Comparison of ENCODE assay signal across 17 mouse cellular contexts in genomic region chr2:169641547-169641946, GRCm38 (mm10). TPM values are rescaled to one million over a fixed set of nuclear protein-coding genes. Genes with fewer than 3 reads are reported as not detected.
DNase-seq lines count a peak whose midpoint lies in the region; ATAC-seq and TF ChIP-seq lines count a peak whose summit lies in the region.
"Had no signal": no experiment of that assay in that cellular context is flagged by ENCODE, and none has a peak within 500 bp of the region (broad histone marks: within the 10 kb centered on the region; RNA-seq: fewer than 3 reads in every experiment).

No protein-coding gene starts in this region.

- H3K9me3 ChIP-seq in forebrain, embryonic 16.5 days (ENCODE audit: control insufficient read depth, low read length), result no peaks in the 10 kb centered on the region
- H3K9me3 ChIP-seq in forebrain, embryonic 11.5 days (ENCODE audit: control insufficient read depth, low read length), result no peaks in the 10 kb centered on the region
- H3K9me3 ChIP-seq in embryonic facial prominence, embryonic 14.5 days (ENCODE audit: control insufficient read depth, low read length), result no peaks in the 10 kb centered on the region
- H3K9me3 ChIP-seq in midbrain, embryonic 15.5 days, result no peaks in the 10 kb centered on the region
- H3K9me3 ChIP-seq: forebrain, embryonic 13.5 days had no signal

- intact Hi-C loops in left cerebral cortex, adult 2 months (cut with DNase I), result no loop called here

- H3K36me3 ChIP-seq in forebrain, embryonic 16.5 days (ENCODE audit: control insufficient read depth, insufficient read depth), result no peaks in the 10 kb centered on the region
- no peaks in the 10 kb centered on the region for H3K36me3 ChIP-seq in forebrain, embryonic 11.5 days (ENCODE audit: control insufficient read depth, insufficient read depth, low read length)
- H3K36me3 ChIP-seq in embryonic facial prominence, embryonic 14.5 days (ENCODE audit: control insufficient read depth, insufficient read depth, low read length), result no peaks in the 10 kb centered on the region
- H3K36me3 ChIP-seq in midbrain, embryonic 15.5 days (replicated peaks), result no peaks in the 10 kb centered on the region
- H3K36me3 ChIP-seq: G1E had no signal

- no peak overlapping the region for H3K27ac ChIP-seq in forebrain, embryonic 16.5 days (ENCODE audit: low read length)
- H3K27ac ChIP-seq in forebrain, embryonic 11.5 days (ENCODE audit: low read depth, low read length), result no peak overlapping the region
- H3K27ac ChIP-seq in left cerebral cortex, adult 2 months, result peak overlapping the region; percentile 4; the same call in 1 of the 2 replicates
- peak overlapping the region; percentile 46 for H3K27ac ChIP-seq in embryonic facial prominence, embryonic 14.5 days (replicated peaks; ENCODE audit: low read depth, low read length)
- H3K27ac ChIP-seq in midbrain, embryonic 15.5 days, result no peak overlapping the region
- H3K27ac ChIP-seq: forebrain, embryonic 13.5 days; macrophage had no signal

- WGBS in forebrain, embryonic 16.5 days, result 41% methylated on average over 14 of the region's 14 CpGs
- 76% methylated on average over 14 of the region's 14 CpGs for WGBS in forebrain, embryonic 11.5 days
- 42% methylated on average over 14 of the region's 14 CpGs for WGBS in embryonic facial prominence, embryonic 14.5 days
- 54% methylated on average over 14 of the region's 14 CpGs for WGBS in midbrain, embryonic 15.5 days

- ATAC-seq in forebrain, embryonic 16.5 days, result no peak
- no peak for ATAC-seq in forebrain, embryonic 11.5 days (replicated peaks; ENCODE audit: low FRiP score)
- ATAC-seq in embryonic facial prominence, embryonic 14.5 days (ENCODE audit: low read depth), result no peak
- no peak for ATAC-seq in midbrain, embryonic 15.5 days (replicated peaks)
- ATAC-seq: forebrain, embryonic 13.5 days had no signal

- H3K4me2 ChIP-seq in forebrain, embryonic 16.5 days (ENCODE audit: low read length), result peak overlapping the region; percentile 20; the same call in 1 of the 2 replicates
- no peak overlapping the region for H3K4me2 ChIP-seq in forebrain, embryonic 11.5 days (ENCODE audit: low read depth, low read length, severe bottlenecking)
- peak overlapping the region; percentile 49 for H3K4me2 ChIP-seq in embryonic facial prominence, embryonic 14.5 days (ENCODE audit: low read depth, low read length)
- H3K4me2 ChIP-seq in midbrain, embryonic 15.5 days, result peak overlapping the region; percentile 11; the same call in 1 of the 2 replicates
- H3K4me2 ChIP-seq: forebrain, embryonic 13.5 days had no signal

- no peak for DNase-seq in forebrain, embryonic 11.5 days (ENCODE audit: low spot score)
- DNase-seq in left cerebral cortex, adult 2 months (ENCODE audit: extremely low spot score in 1 of 2, low spot score in 2 of 2), result no peak
- no peak for DNase-seq in left cerebral cortex, adult 11 months (ENCODE audit: low spot score)
- peak; percentile 31 for DNase-seq in embryonic facial prominence, embryonic 14.5 days (ENCODE audit: low spot score)
- DNase-seq in embryo, embryonic 10.5 days (ENCODE audit: low spot score), result no peak
- no peak for DNase-seq in urinary bladder, adult 18-20 months (ENCODE audit: low spot score in 2 of 2)
- DNase-seq: adrenal gland, adult 2 months; left cerebral cortex, postnatal 4 days had no signal

- no peak for TF ChIP-seq CTCF in left cerebral cortex, adult 2 months (IDR thresholded peaks at IDR 0.05)

- no peak overlapping the region for H3K9ac ChIP-seq in forebrain, embryonic 16.5 days (replicated peaks; ENCODE audit: low read depth, low read length)
- H3K9ac ChIP-seq in forebrain, embryonic 11.5 days (ENCODE audit: low read length), result no peak overlapping the region
- 0 out of 2 replicates have a peak overlapping the region, but pooled peaks have one; percentile 30 for H3K9ac ChIP-seq in embryonic facial prominence, embryonic 14.5 days (ENCODE audit: low read depth, low read length)
- no peak overlapping the region for H3K9ac ChIP-seq in midbrain, embryonic 15.5 days
- H3K9ac ChIP-seq: forebrain, embryonic 13.5 days had no signal

- no peaks in the 10 kb centered on the region for H3K27me3 ChIP-seq in forebrain, embryonic 16.5 days (replicated peaks; ENCODE audit: control insufficient read depth, insufficient read depth, low read length)
- no peaks in the 10 kb centered on the region; the same call in 1 of the 2 replicates for H3K27me3 ChIP-seq in forebrain, embryonic 11.5 days (ENCODE audit: control insufficient read depth, insufficient read depth, low read length)
- H3K27me3 ChIP-seq in embryonic facial prominence, embryonic 14.5 days (replicated peaks; ENCODE audit: control insufficient read depth, insufficient read depth, low read length), result no peaks in the 10 kb centered on the region
- H3K27me3 ChIP-seq in midbrain, embryonic 15.5 days (replicated peaks), result no peaks in the 10 kb centered on the region
- H3K27me3 ChIP-seq: forebrain, embryonic 13.5 days had no signal

- no peak overlapping the region for H3K4me3 ChIP-seq in forebrain, embryonic 16.5 days (replicated peaks; ENCODE audit: low read length)
- H3K4me3 ChIP-seq in forebrain, embryonic 11.5 days (ENCODE audit: low read depth, low read length), result no peak overlapping the region
- peak overlapping the region; percentile 33 for H3K4me3 ChIP-seq in left cerebral cortex, adult 2 months
- peak overlapping the region; percentile 10; the same call in 1 of the 2 replicates for H3K4me3 ChIP-seq in embryonic facial prominence, embryonic 14.5 days (ENCODE audit: low read depth, low read length)
- no peak overlapping the region for H3K4me3 ChIP-seq in midbrain, embryonic 15.5 days
- H3K4me3 ChIP-seq: forebrain, embryonic 13.5 days had no signal

- 0 out of 2 replicates have a peak, but pooled peaks cover 2% of the 10 kb centered on the region for H3K4me1 ChIP-seq in forebrain, embryonic 16.5 days (replicated peaks; ENCODE audit: control insufficient read depth, insufficient read depth, low read length)
- no peaks in the 10 kb centered on the region for H3K4me1 ChIP-seq in forebrain, embryonic 11.5 days (replicated peaks; ENCODE audit: control insufficient read depth, insufficient read depth, low read length)
- peaks cover 5% of the 10 kb centered on the region; the same call in 1 of the 2 replicates for H3K4me1 ChIP-seq in embryonic facial prominence, embryonic 14.5 days (ENCODE audit: control insufficient read depth, insufficient read depth, low read length)
- H3K4me1 ChIP-seq in midbrain, embryonic 15.5 days, result peaks cover 22% of the 10 kb centered on the region
- H3K4me1 ChIP-seq: forebrain, embryonic 13.5 days had no signal

RNA-seq across cellular contexts. Expression of gene Tshz2, which starts 8.7 kb away (rescaled TPM):
- polyA plus RNA-seq in forebrain, embryonic 16.5 days (2015; fragmentation: Nextera tagmentation; extraction: Ambion mirVana), result 6.1 and 12.0 TPM in 2 replicates
- polyA plus RNA-seq in forebrain, embryonic 11.5 days (2014; fragmentation: Nextera tagmentation; extraction: Ambion mirVana), result 2.5 and 3.1 TPM in 2 replicates
- total RNA-seq in left cerebral cortex, adult 2 months (2021), result 10 to 100 TPM; 38.2 to 46.1 TPM
- polyA plus RNA-seq in embryonic facial prominence, embryonic 14.5 days (2014; fragmentation: Nextera tagmentation; extraction: Ambion mirVana), result 8.5 and 9.3 TPM in 2 replicates
- 18.1 and 22.7 TPM in 2 replicates for polyA plus RNA-seq in midbrain, embryonic 15.5 days (2015; fragmentation: Nextera tagmentation; extraction: Ambion mirVana)
- total RNA-seq: common myeloid progenitor, adult 5-6 weeks had no signal
- polyA plus RNA-seq: G1E, macrophage had no signal

RNA-seq across cellular contexts. Expression of gene Gm11011, which starts 54.0 kb away (rescaled TPM):
- not detected in 2 replicates for polyA plus RNA-seq in forebrain, embryonic 16.5 days (2015; fragmentation: Nextera tagmentation; extraction: Ambion mirVana)
- polyA plus RNA-seq in forebrain, embryonic 11.5 days (2014; fragmentation: Nextera tagmentation; extraction: Ambion mirVana), result not detected in 2 replicates
- not detected for total RNA-seq in left cerebral cortex, adult 2 months (2021)
- not detected in 2 replicates for polyA plus RNA-seq in embryonic facial prominence, embryonic 14.5 days (2014; fragmentation: Nextera tagmentation; extraction: Ambion mirVana)
- polyA plus RNA-seq in midbrain, embryonic 15.5 days (2015; fragmentation: Nextera tagmentation; extraction: Ambion mirVana), result not detected in 2 replicates
- total RNA-seq: adrenal gland, adult 2 months; common myeloid progenitor, adult 5-6 weeks; G1E; layer of hippocampus, adult 18-20 months; left cerebral cortex, postnatal 4 days had no signal
- polyA plus RNA-seq: adrenal gland, adult 2 months; forebrain, embryonic 13.5 days; G1E; gonadal fat pad, adult 2 months; macrophage; stomach, embryonic 14.5 days had no signal

Comparison
In these comparisons a context has a peak if more than half of its experiments do, and no peak if none do; other contexts are left out.
1. H3K27ac ChIP-seq: peak in left cerebral cortex, adult 2 months (single experiment) and embryonic facial prominence, embryonic 14.5 days (single experiment); none in forebrain, embryonic 16.5 days (single experiment), forebrain, embryonic 11.5 days (single experiment) and midbrain, embryonic 15.5 days (single experiment).
2. H3K4me3 ChIP-seq: peak in left cerebral cortex, adult 2 months (single experiment) and embryonic facial prominence, embryonic 14.5 days (single experiment); none in forebrain, embryonic 16.5 days (single experiment), forebrain, embryonic 11.5 days (single experiment) and midbrain, embryonic 15.5 days (single experiment).